Mouse (Mus musculus) spleen, embryonic (tissue): ENCODE measurements around the gene Afap1.

Source experiments
- CTCF ChIA-PET: fragments of 350-600 bp; sonication (Branson Sonifier 250); formaldehyde crosslinking; loops from one replicate; lab custom pipeline; 2022; lab: Charles Lee

Gene Afap1

GRCm38 (mm10) chr5:35893093-35893804 is at the start of gene Afap1:
TSS of gene Afap1 (plus strand) at chr5:35893319.
- CTCF ChIA-PET, result no interaction called here

- CTCF ChIA-PET, result no interaction called here
These were observed 41.6 kb upstream of the Afap1 start for GRCm38 (mm10) chr5:35851485-35851884.

GRCm38 (mm10) chr5:35853463-35853862 is 39.7 kb upstream of the Afap1 start:
- CTCF ChIA-PET, result no interaction called here

- CTCF ChIA-PET, result interaction anchor here (0.7 kb wide), 1 partner anchor 96 kb away, joined by 3 read pairs; no protein-coding TSS in a partner anchor
These were observed 36.9 kb upstream of the Afap1 start for GRCm38 (mm10) chr5:35856245-35856644.

- CTCF ChIA-PET, result no interaction called here
These were observed 35.0 kb upstream of the Afap1 start for GRCm38 (mm10) chr5:35858069-35858468.

- CTCF ChIA-PET, result no interaction called here
These were observed 31.7 kb upstream of the Afap1 start for GRCm38 (mm10) chr5:35861456-35861855.

- CTCF ChIA-PET, result no interaction called here
These were observed 23.1 kb upstream of the Afap1 start for GRCm38 (mm10) chr5:35869973-35870372.

GRCm38 (mm10) chr5:35870408-35871012 is 22.6 kb upstream of the Afap1 start:
- CTCF ChIA-PET, result interaction anchor here (0.7 kb wide), 1 partner anchor 42 kb away, joined by 3 read pairs; no protein-coding TSS in a partner anchor

- CTCF ChIA-PET, result interaction anchor here (0.8 kb wide), 1 partner anchor 15 kb away, joined by 3 read pairs; no protein-coding TSS in a partner anchor
These were observed 19.7 kb upstream of the Afap1 start for GRCm38 (mm10) chr5:35873382-35873781.

- CTCF ChIA-PET, result no interaction called here
These were observed 16.9 kb upstream of the Afap1 start for GRCm38 (mm10) chr5:35876236-35876635.

GRCm38 (mm10) chr5:35879199-35879598 is 13.9 kb upstream of the Afap1 start:
- CTCF ChIA-PET, result interaction anchor here (0.6 kb wide), 1 partner anchor 16 kb away, joined by 3 read pairs; no protein-coding TSS in a partner anchor

- CTCF ChIA-PET, result no interaction called here
These were observed 10.7 kb upstream of the Afap1 start for GRCm38 (mm10) chr5:35882391-35882790.

GRCm38 (mm10) chr5:35884262-35884661 is 8.9 kb upstream of the Afap1 start:
- CTCF ChIA-PET, result no interaction called here

GRCm38 (mm10) chr5:35884689-35885088 is 8.4 kb upstream of the Afap1 start:
- CTCF ChIA-PET, result no interaction called here

GRCm38 (mm10) chr5:35888959-35889358 is 4.2 kb upstream of the Afap1 start:
- CTCF ChIA-PET, result no interaction called here

- CTCF ChIA-PET, result no interaction called here
These were observed 3.5 kb upstream of the Afap1 start for GRCm38 (mm10) chr5:35889641-35890040.

GRCm38 (mm10) chr5:35890985-35891730 is 2.0 kb upstream of the Afap1 start:
- CTCF ChIA-PET, result no interaction called here

GRCm38 (mm10) chr5:35892363-35892762 is 756 bp upstream of the Afap1 start:
- CTCF ChIA-PET, result interaction anchor here (0.7 to 1.2 kb wide), 2 partner anchors 81 to 587 kb away, joined by 3 read pairs; no protein-coding TSS in a partner anchor

GRCm38 (mm10) chr5:35893805-35894260 is 714 bp downstream of the Afap1 start:
- CTCF ChIA-PET, result no interaction called here

GRCm38 (mm10) chr5:35894295-35895047 is 1.4 kb downstream of the Afap1 start:
- CTCF ChIA-PET, result no interaction called here

GRCm38 (mm10) chr5:35895926-35896325 is 2.8 kb downstream of the Afap1 start:
- CTCF ChIA-PET, result no interaction called here
